8 mouse cellular contexts compared by ENCODE assay signal in the genomic region with DNA sequence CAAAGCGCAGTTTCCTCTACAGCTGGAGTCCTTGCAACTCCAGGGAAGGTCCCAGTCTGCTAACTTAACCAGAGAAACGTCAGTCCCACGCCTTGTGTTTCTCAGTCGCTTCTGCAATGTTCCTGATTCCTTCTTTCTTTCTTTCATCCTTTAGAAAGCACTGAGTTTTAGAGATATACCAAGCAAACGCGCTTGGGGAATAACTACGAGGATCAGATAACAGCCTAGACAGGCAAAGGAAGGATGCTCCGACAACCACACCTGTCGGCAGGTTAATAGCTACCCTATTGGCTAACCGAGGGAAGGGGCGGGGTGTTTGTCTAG. TPM values are rescaled to one million over a fixed set of nuclear protein-coding genes. Genes with fewer than 3 reads are reported as not detected.
A peak's percentile ranks its signal among the peaks of the same experiment; 100 is the strongest.
DNase-seq lines count a peak whose midpoint lies in the region; ATAC-seq and TF ChIP-seq lines count a peak whose summit lies in the region.

No protein-coding gene starts in this region.

- no peak for DNase-seq in lung, adult 2 months
- DNase-seq in lung, postnatal 14 days, result no peak
- peak; percentile 24 for DNase-seq in embryonic facial prominence, embryonic 11.5 days (ENCODE audit: low spot score)
- DNase-seq in hindbrain, embryonic 11.5 days (ENCODE audit: low spot score), result no peak
- DNase-seq in testis, postnatal 10 days (ENCODE audit: low spot score), result peak; percentile 95
- DNase-seq in frontal cortex, postnatal 36 days (ENCODE audit: low spot score in 2 of 2), result no peak
- no peak for DNase-seq in right cerebral cortex, adult 18-20 months

- no peak for TF ChIP-seq CTCF in lung, adult 2 months (IDR thresholded peaks at IDR 0.05; ENCODE audit: insufficient read depth, low read length)

- peak overlapping the region; percentile 37 for H3K9ac ChIP-seq in embryonic facial prominence, embryonic 11.5 days (replicated peaks; ENCODE audit: low read length)
- H3K9ac ChIP-seq in hindbrain, embryonic 11.5 days (ENCODE audit: low read depth, low read length), result peak overlapping the region; percentile 15; the same call in 1 of the 2 replicates
- peak overlapping the region; percentile 37; the same call in 1 of the 2 replicates for H3K9ac ChIP-seq in liver, embryonic 16.5 days (ENCODE audit: low read depth, low read length)

- H3K4me3 ChIP-seq in lung, adult 2 months (replicated peaks; ENCODE audit: extremely low read depth, low read depth, low read length), result peak overlapping the region; percentile 31
- H3K4me3 ChIP-seq in embryonic facial prominence, embryonic 11.5 days (ENCODE audit: low read depth, low read length), result peak overlapping the region; percentile 98
- peak overlapping the region; percentile 81 for H3K4me3 ChIP-seq in hindbrain, embryonic 11.5 days (ENCODE audit: low read depth, low read length)
- H3K4me3 ChIP-seq in liver, embryonic 16.5 days (ENCODE audit: low read depth, low read length), result peak overlapping the region; percentile 63

- peaks cover 15% of the 10 kb centered on the region; the same call in 1 of the 2 replicates for H3K4me1 ChIP-seq in lung, adult 2 months (ENCODE audit: control insufficient read depth, insufficient read depth, low read length)
- H3K4me1 ChIP-seq in embryonic facial prominence, embryonic 11.5 days (ENCODE audit: control insufficient read depth, insufficient read depth, low read length), result peaks cover 6% of the 10 kb centered on the region; the same call in 1 of the 2 replicates
- H3K4me1 ChIP-seq in hindbrain, embryonic 11.5 days (replicated peaks; ENCODE audit: control insufficient read depth, insufficient read depth, low read length), result peaks cover 10% of the 10 kb centered on the region; the same call in 1 of the 2 replicates
- peaks cover 35% of the 10 kb centered on the region for H3K4me1 ChIP-seq in liver, embryonic 16.5 days (ENCODE audit: control insufficient read depth, low read depth, low read length)

- H3K36me3 ChIP-seq in embryonic facial prominence, embryonic 11.5 days (replicated peaks; ENCODE audit: control insufficient read depth, insufficient read depth, low read depth, low read length), result peaks cover 3% of the 10 kb centered on the region
- H3K36me3 ChIP-seq in hindbrain, embryonic 11.5 days (ENCODE audit: control insufficient read depth, insufficient read depth, low read length), result peaks cover 10% of the 10 kb centered on the region
- peaks cover 17% of the 10 kb centered on the region for H3K36me3 ChIP-seq in liver, embryonic 16.5 days (ENCODE audit: control insufficient read depth, insufficient read depth)

- no peak for ATAC-seq in embryonic facial prominence, embryonic 11.5 days (replicated peaks; ENCODE audit: insufficient number of reproducible peaks, low FRiP score, low TSS enrichment, low read depth)
- ATAC-seq in hindbrain, embryonic 11.5 days (ENCODE audit: low FRiP score), result peak; percentile 0; the same call in 1 of the 2 replicates
- no peak for ATAC-seq in liver, embryonic 16.5 days (ENCODE audit: low read depth)

- no peak for TF ChIP-seq POLR2A in lung, adult 2 months (IDR thresholded peaks at IDR 0.05; ENCODE audit: borderline replicate concordance, extremely low read depth, low read depth, low read length)

- no peaks in the 10 kb centered on the region for H3K9me3 ChIP-seq in embryonic facial prominence, embryonic 11.5 days (replicated peaks; ENCODE audit: control insufficient read depth, low read length)
- no peaks in the 10 kb centered on the region for H3K9me3 ChIP-seq in hindbrain, embryonic 11.5 days (ENCODE audit: control insufficient read depth, low read length)
- no peaks in the 10 kb centered on the region for H3K9me3 ChIP-seq in liver, embryonic 16.5 days (replicated peaks; ENCODE audit: control insufficient read depth, low read length)

- H3K4me2 ChIP-seq in embryonic facial prominence, embryonic 11.5 days (ENCODE audit: low read depth, low read length), result peak overlapping the region; percentile 54
- H3K4me2 ChIP-seq in hindbrain, embryonic 11.5 days (replicated peaks; ENCODE audit: low read depth, low read length), result peak overlapping the region; percentile 38
- peak overlapping the region; percentile 78 for H3K4me2 ChIP-seq in liver, embryonic 16.5 days (ENCODE audit: low read depth, low read length)

- no peak overlapping the region for H3K27ac ChIP-seq in embryonic facial prominence, embryonic 11.5 days (replicated peaks; ENCODE audit: low read depth, low read length)
- H3K27ac ChIP-seq in hindbrain, embryonic 11.5 days (ENCODE audit: low read depth, low read length), result no peak overlapping the region
- peak overlapping the region; percentile 97 for H3K27ac ChIP-seq in liver, embryonic 16.5 days (ENCODE audit: low read length)

- no peaks in the 10 kb centered on the region for H3K27me3 ChIP-seq in embryonic facial prominence, embryonic 11.5 days (ENCODE audit: control insufficient read depth, insufficient read depth, low read length)
- no peaks in the 10 kb centered on the region for H3K27me3 ChIP-seq in hindbrain, embryonic 11.5 days (ENCODE audit: control insufficient read depth, insufficient read depth, low read length)
- H3K27me3 ChIP-seq in liver, embryonic 16.5 days (ENCODE audit: control insufficient read depth, insufficient read depth, low read depth, low read length), result no peaks in the 10 kb centered on the region

- WGBS in lung, adult 2 months, result under 1% methylated on average over 11 of the region's 11 CpGs
- WGBS in embryonic facial prominence, embryonic 11.5 days, result under 1% methylated on average over 11 of the region's 11 CpGs
- 0% methylated on average over 11 of the region's 11 CpGs for WGBS in hindbrain, embryonic 11.5 days
- under 1% methylated on average over 11 of the region's 11 CpGs for WGBS in liver, embryonic 16.5 days (ENCODE audit: insufficient replicate concordance)

RNA-seq across cellular contexts. Expression of a gene that starts 0.8 kb away (rescaled TPM):
- 59.6 and 62.2 TPM in 2 replicates for polyA plus RNA-seq in lung, adult 2 months (2012; rRNA removed)
- 57.4 and 63.9 TPM in 2 replicates for polyA plus RNA-seq in embryonic facial prominence, embryonic 11.5 days (2014; fragmentation: Nextera tagmentation; extraction: Ambion mirVana)
- 50.9 and 58.3 TPM in 2 replicates for polyA plus RNA-seq in hindbrain, embryonic 11.5 days (2014; fragmentation: Nextera tagmentation; extraction: Ambion mirVana)
- polyA plus RNA-seq in liver, embryonic 16.5 days (2015; fragmentation: Nextera tagmentation; extraction: Ambion mirVana), result 18.3 and 22.3 TPM in 2 replicates

RNA-seq across cellular contexts. Expression of a gene that starts 14.5 kb away (rescaled TPM):
- polyA plus RNA-seq in lung, adult 2 months (2012; rRNA removed), result 19.2 and 24.9 TPM in 2 replicates
- polyA plus RNA-seq in embryonic facial prominence, embryonic 11.5 days (2014; fragmentation: Nextera tagmentation; extraction: Ambion mirVana), result 142 and 151 TPM in 2 replicates
- 124 and 136 TPM in 2 replicates for polyA plus RNA-seq in hindbrain, embryonic 11.5 days (2014; fragmentation: Nextera tagmentation; extraction: Ambion mirVana)
- 36.9 and 41.4 TPM in 2 replicates for polyA plus RNA-seq in liver, embryonic 16.5 days (2015; fragmentation: Nextera tagmentation; extraction: Ambion mirVana)

RNA-seq across cellular contexts. Expression of a gene that starts 14.6 kb away (rescaled TPM):
- polyA plus RNA-seq in lung, adult 2 months (2012; rRNA removed), result 6.3 and 8.2 TPM in 2 replicates
- 29.0 and 30.7 TPM in 2 replicates for polyA plus RNA-seq in embryonic facial prominence, embryonic 11.5 days (2014; fragmentation: Nextera tagmentation; extraction: Ambion mirVana)
- 28.5 and 28.9 TPM in 2 replicates for polyA plus RNA-seq in hindbrain, embryonic 11.5 days (2014; fragmentation: Nextera tagmentation; extraction: Ambion mirVana)
- polyA plus RNA-seq in liver, embryonic 16.5 days (2015; fragmentation: Nextera tagmentation; extraction: Ambion mirVana), result 8.1 and 9.0 TPM in 2 replicates

RNA-seq across cellular contexts. Expression of a gene that starts 21.3 kb away (rescaled TPM):
- polyA plus RNA-seq in lung, adult 2 months (2012; rRNA removed), result 3.0 and 3.8 TPM in 2 replicates
- 15.3 and 16.5 TPM in 2 replicates for polyA plus RNA-seq in embryonic facial prominence, embryonic 11.5 days (2014; fragmentation: Nextera tagmentation; extraction: Ambion mirVana)
- 16.4 and 20.9 TPM in 2 replicates for polyA plus RNA-seq in hindbrain, embryonic 11.5 days (2014; fragmentation: Nextera tagmentation; extraction: Ambion mirVana)
- 5.7 and 6.0 TPM in 2 replicates for polyA plus RNA-seq in liver, embryonic 16.5 days (2015; fragmentation: Nextera tagmentation; extraction: Ambion mirVana)

RNA-seq across cellular contexts. Expression of a gene that starts 27.1 kb away (rescaled TPM):
- polyA plus RNA-seq in lung, adult 2 months (2012; rRNA removed), result 151 and 167 TPM in 2 replicates
- polyA plus RNA-seq in embryonic facial prominence, embryonic 11.5 days (2014; fragmentation: Nextera tagmentation; extraction: Ambion mirVana), result 296 and 350 TPM in 2 replicates
- 343 and 344 TPM in 2 replicates for polyA plus RNA-seq in hindbrain, embryonic 11.5 days (2014; fragmentation: Nextera tagmentation; extraction: Ambion mirVana)
- 249 and 272 TPM in 2 replicates for polyA plus RNA-seq in liver, embryonic 16.5 days (2015; fragmentation: Nextera tagmentation; extraction: Ambion mirVana)

Comparison
In these comparisons a context has a peak if more than half of its experiments do, and no peak if none do; other contexts are left out.
1. DNase-seq: peak in embryonic facial prominence, embryonic 11.5 days (single experiment) and testis, postnatal 10 days (single experiment); none in lung, adult 2 months (single experiment), lung, postnatal 14 days (single experiment), hindbrain, embryonic 11.5 days (single experiment), frontal cortex, postnatal 36 days (0 of 2) and right cerebral cortex, adult 18-20 months (single experiment).
2. H3K4me3 ChIP-seq: peak in every context shown above with its lines; median percentile 98 in embryonic facial prominence, embryonic 11.5 days; 81 in hindbrain, embryonic 11.5 days; 63 in liver, embryonic 16.5 days; 31 in lung, adult 2 months.
3. Peak in every context shown above with its lines, with median percentiles within 50 percentile points of each other: H3K4me2 ChIP-seq and H3K9ac ChIP-seq.